Mouse (Mus musculus): ENCODE results near the gene Gm30302. TPM values are rescaled to one million over a fixed set of nuclear protein-coding genes. Genes with fewer than 3 reads are reported as not detected.
"Not testable (repeated sequence)": the region's sequence is repeated elsewhere in the genome, so short reads cannot be mapped to it uniquely, and the experiment has no call there.

Gene Gm30302
- total and polyA plus RNA-seq, 3 experiments, result 0.05 TPM; not detected in 2

GRCm38 (mm10) chr13:49783899-49784298 is 14.9 kb downstream of the Gm30302 start:
- no peak overlapping the region for H3K4me3 ChIP-seq (ENCODE audit: low read depth, low read length)
- DNase-seq (ENCODE audit: low spot score) (no peak), ATAC-seq (ENCODE audit: extremely low read depth, insufficient number of reproducible peaks, low FRiP score, poor library complexity, severe bottlenecking) (no peak)
- TF ChIP-seq POLR2AphosphoS5 (IDR thresholded peaks at IDR 0.05; ENCODE audit: insufficient replicate concordance, low read depth, low read length) (no peak), CTCF (IDR thresholded peaks at IDR 0.05; ENCODE audit: low read depth, low read length) (no peak)
- peaks cover 7% of the 10 kb centered on the region for H3K27me3 ChIP-seq (ENCODE audit: insufficient read depth, low read length)
- H3K9me3 ChIP-seq (replicated peaks), result no peaks in the 10 kb centered on the region
- no peaks in the 10 kb centered on the region for H3K4me1 ChIP-seq (ENCODE audit: insufficient read depth, low read depth, low read length)
- no peaks in the 10 kb centered on the region for H3K36me3 ChIP-seq (replicated peaks)

- not testable (repeated sequence) for DNase-seq (ENCODE audit: low spot score); H3K9me3 ChIP-seq (replicated peaks)
- peaks cover 10% of the 10 kb centered on the region; the same call in 1 of the 2 replicates for H3K27me3 ChIP-seq (ENCODE audit: insufficient read depth, low read length)
These were observed 27.3 kb downstream of the Gm30302 start for GRCm38 (mm10) chr13:49771536-49771935.

GRCm38 (mm10) chr13:49769111-49769510 is 29.7 kb downstream of the Gm30302 start:
- no peaks in the 10 kb centered on the region for H3K9me3 ChIP-seq (replicated peaks)
- peak overlapping the region; percentile 44; the same call in 1 of the 2 replicates for H3K4me3 ChIP-seq (ENCODE audit: low read depth, low read length)
- ATAC-seq (ENCODE audit: extremely low read depth, insufficient number of reproducible peaks, low FRiP score, poor library complexity, severe bottlenecking) (no peak), DNase-seq (ENCODE audit: low spot score) (no peak)
- H3K36me3 ChIP-seq (replicated peaks), result no peaks in the 10 kb centered on the region
- H3K27me3 ChIP-seq (ENCODE audit: insufficient read depth, low read length), result peaks cover 15% of the 10 kb centered on the region; the same call in 1 of the 2 replicates
- TF ChIP-seq TAL1 (conservative IDR thresholded peaks at IDR 0.05; ENCODE audit: low read depth, low read length) (no peak), CTCF (IDR thresholded peaks at IDR 0.05; ENCODE audit: low read depth, low read length) (no peak), POLR2AphosphoS5 (IDR thresholded peaks at IDR 0.05; ENCODE audit: insufficient replicate concordance, low read depth, low read length) (no peak), GATA2 (IDR thresholded peaks at IDR 0.05; ENCODE audit: borderline replicate concordance, low read depth, low read length) (no peak), GATA1 (IDR thresholded peaks at IDR 0.05; ENCODE audit: borderline replicate concordance, low read length) (no peak)
- peaks cover 44% of the 10 kb centered on the region for H3K4me1 ChIP-seq (ENCODE audit: insufficient read depth, low read depth, low read length)

More at GRCm38 (mm10) chr13:49771536-49771935, 27.3 kb downstream of the Gm30302 start:
- H3K36me3 ChIP-seq (replicated peaks); ATAC-seq (ENCODE audit: extremely low read depth, insufficient number of reproducible peaks, low FRiP score, poor library complexity, severe bottlenecking); H3K4me3 ChIP-seq (ENCODE audit: low read depth, low read length): not testable (repeated sequence)
- peaks cover 37% of the 10 kb centered on the region for H3K4me1 ChIP-seq (ENCODE audit: insufficient read depth, low read depth, low read length)

GRCm38 (mm10) chr13:49768048-49768447 is 30.8 kb downstream of the Gm30302 start:
- no peak overlapping the region; the same call in 1 of the 2 replicates for H3K4me3 ChIP-seq (ENCODE audit: low read depth, low read length)
- TF ChIP-seq CTCF (IDR thresholded peaks at IDR 0.05; ENCODE audit: low read depth, low read length) (no peak), POLR2AphosphoS5 (IDR thresholded peaks at IDR 0.05; ENCODE audit: insufficient replicate concordance, low read depth, low read length) (no peak), GATA2 (IDR thresholded peaks at IDR 0.05; ENCODE audit: borderline replicate concordance, low read depth, low read length) (no peak), GATA1 (IDR thresholded peaks at IDR 0.05; ENCODE audit: borderline replicate concordance, low read length) (no peak), TAL1 (conservative IDR thresholded peaks at IDR 0.05; ENCODE audit: low read depth, low read length) (no peak; the same call in 1 of the 2 replicates)
- H3K9me3 ChIP-seq (replicated peaks), result no peaks in the 10 kb centered on the region
- DNase-seq (ENCODE audit: low spot score) (no peak), ATAC-seq (ENCODE audit: extremely low read depth, insufficient number of reproducible peaks, low FRiP score, poor library complexity, severe bottlenecking) (no peak)
- peaks cover 7% of the 10 kb centered on the region; the same call in 1 of the 2 replicates for H3K27me3 ChIP-seq (ENCODE audit: insufficient read depth, low read length)
- peaks cover 44% of the 10 kb centered on the region for H3K4me1 ChIP-seq (ENCODE audit: insufficient read depth, low read depth, low read length)
- no peaks in the 10 kb centered on the region for H3K36me3 ChIP-seq (replicated peaks)

- ATAC-seq (ENCODE audit: extremely low read depth, insufficient number of reproducible peaks, low FRiP score, poor library complexity, severe bottlenecking) (no peak), DNase-seq (ENCODE audit: low spot score) (no peak)
- Histone ChIP-seq H3K4me3 (ENCODE audit: low read depth, low read length) (no peak overlapping the region), H3K4me1 (ENCODE audit: insufficient read depth, low read depth, low read length) (peaks cover 42% of the 10 kb centered on the region), H3K36me3 (replicated peaks) (no peaks in the 10 kb centered on the region), H3K27me3 (ENCODE audit: insufficient read depth, low read length) (peaks cover 7% of the 10 kb centered on the region; the same call in 1 of the 2 replicates), H3K9me3 (replicated peaks) (no peaks in the 10 kb centered on the region)
- TF ChIP-seq TAL1 (conservative IDR thresholded peaks at IDR 0.05; ENCODE audit: low read depth, low read length), result no peak
- no peak for TF ChIP-seq GATA2 (IDR thresholded peaks at IDR 0.05; ENCODE audit: borderline replicate concordance, low read depth, low read length)
- TF ChIP-seq GATA1 (IDR thresholded peaks at IDR 0.05; ENCODE audit: borderline replicate concordance, low read length), result no peak
- TF ChIP-seq CTCF (IDR thresholded peaks at IDR 0.05; ENCODE audit: low read depth, low read length), result no peak
These were observed 32.5 kb downstream of the Gm30302 start for GRCm38 (mm10) chr13:49766269-49766668.

GRCm38 (mm10) chr13:49765306-49765705 is 33.5 kb downstream of the Gm30302 start:
- no peak overlapping the region for H3K4me3 ChIP-seq (ENCODE audit: low read depth, low read length)
- no peaks in the 10 kb centered on the region for H3K9me3 ChIP-seq (replicated peaks)
- no peak for DNase-seq (ENCODE audit: low spot score)
- no peaks in the 10 kb centered on the region for H3K36me3 ChIP-seq (replicated peaks)
- peaks cover 7% of the 10 kb centered on the region; the same call in 1 of the 2 replicates for H3K27me3 ChIP-seq (ENCODE audit: insufficient read depth, low read length)
- H3K4me1 ChIP-seq (ENCODE audit: insufficient read depth, low read depth, low read length), result peaks cover 38% of the 10 kb centered on the region
- ATAC-seq (ENCODE audit: extremely low read depth, insufficient number of reproducible peaks, low FRiP score, poor library complexity, severe bottlenecking), result no peak
- TF ChIP-seq TAL1 (conservative IDR thresholded peaks at IDR 0.05; ENCODE audit: low read depth, low read length), result no peak
- no peak for TF ChIP-seq POLR2AphosphoS5 (IDR thresholded peaks at IDR 0.05; ENCODE audit: insufficient replicate concordance, low read depth, low read length)
- no peak for TF ChIP-seq GATA1 (IDR thresholded peaks at IDR 0.05; ENCODE audit: borderline replicate concordance, low read length)
- no peak for TF ChIP-seq CTCF (IDR thresholded peaks at IDR 0.05; ENCODE audit: low read depth, low read length)
- TF ChIP-seq GATA2 (IDR thresholded peaks at IDR 0.05; ENCODE audit: borderline replicate concordance, low read depth, low read length), result no peak

GRCm38 (mm10) chr13:49762208-49762607 is 36.6 kb downstream of the Gm30302 start:
- ATAC-seq (ENCODE audit: extremely low read depth, insufficient number of reproducible peaks, low FRiP score, poor library complexity, severe bottlenecking) (no peak), DNase-seq (ENCODE audit: low spot score) (no peak)
- H3K9me3 ChIP-seq (replicated peaks), result no peaks in the 10 kb centered on the region
- H3K4me3 ChIP-seq (ENCODE audit: low read depth, low read length), result no peak overlapping the region
- no peak for TF ChIP-seq POLR2AphosphoS5 (IDR thresholded peaks at IDR 0.05; ENCODE audit: insufficient replicate concordance, low read depth, low read length)
- TF ChIP-seq GATA1 (IDR thresholded peaks at IDR 0.05; ENCODE audit: borderline replicate concordance, low read length), result no peak
- TF ChIP-seq CTCF (IDR thresholded peaks at IDR 0.05; ENCODE audit: low read depth, low read length), result no peak
- no peak for TF ChIP-seq TAL1 (conservative IDR thresholded peaks at IDR 0.05; ENCODE audit: low read depth, low read length)
- TF ChIP-seq GATA2 (IDR thresholded peaks at IDR 0.05; ENCODE audit: borderline replicate concordance, low read depth, low read length), result no peak
- peaks cover 14% of the 10 kb centered on the region for H3K4me1 ChIP-seq (ENCODE audit: insufficient read depth, low read depth, low read length)
- H3K36me3 ChIP-seq (replicated peaks), result no peaks in the 10 kb centered on the region
- peaks cover 7% of the 10 kb centered on the region for H3K27me3 ChIP-seq (ENCODE audit: insufficient read depth, low read length)

All from G1E (cell line).